Mouse (Mus musculus): Measurements from ENCODE around the gene G6pc. TPM values are rescaled to one million over a fixed set of nuclear protein-coding genes. Genes with fewer than 3 reads are reported as not detected.

Gene G6pc
- total RNA-seq, 4 experiments from 2014 or later = not detected

Small RNA genes lying within 50 kb of the gene (microRNA-seq; reads per million reads assigned to microRNA genes)
- gene Gm25593 (0 reads per million in 2 experiments), gene Mir6929 (0.88 to 1.3 reads per million in 2 experiments)

Other genes with a start within 250 kb of the G6pc start
- 10 to 100 TPM; 50.1 to 52.2 (median 50.9) TPM for gene Retreg3, start 247.7 kb upstream of the G6pc start, total RNA-seq (2022)
- 10 to 100 TPM; 47.1 to 49.2 (median 47.9) TPM for gene Tubg1, start 247.6 kb upstream of the G6pc start, total RNA-seq (2022)
- gene Tubg2, start 211.7 kb upstream of the G6pc start, total RNA-seq (2022) = 10 to 100 TPM; 53.1 to 58.8 (median 56.7) TPM
- gene Cntnap1, start 197.0 kb upstream of the G6pc start, total RNA-seq (2022) = 100 to 1,000 TPM; 173 to 184 (median 176) TPM
- gene Plekhh3, start 196.2 kb upstream of the G6pc start, total RNA-seq (2022) = 10 to 100 TPM; 13.5 to 15.9 (median 15.3) TPM
- under 1 TPM in 2 of 4 experiments, not detected in 2; 0.18 to 0.34 TPM for gene Ccr10, start 192.1 kb upstream of the G6pc start, total RNA-seq (2022)
- 10 to 100 TPM; 62.4 to 63.9 (median 63.7) TPM for gene Ezh1, start 141.1 kb upstream of the G6pc start, total RNA-seq (2022)
- gene Ramp2, start 121.5 kb upstream of the G6pc start, total RNA-seq (2022) = 10 to 100 TPM; 32.9 to 51.1 (median 37.6) TPM
- 10 to 100 TPM; 56.7 to 70.0 (median 65.8) TPM for gene Vps25, start 113.9 kb upstream of the G6pc start, total RNA-seq (2022)
- 10 to 100 TPM; 11.1 to 12.2 (median 11.6) TPM for gene Wnk4, start 107.0 kb upstream of the G6pc start, total RNA-seq (2022)
- gene Cntd1, start 88.5 kb upstream of the G6pc start, total RNA-seq (2022) = under 1 TPM; 0.25 to 0.55 (median 0.35) TPM
- 100 to 1,000 TPM in 2 of 4 experiments, 10 to 100 TPM in 2; 95.8 to 105 (median 101) TPM for gene Coa3, start 88.4 kb upstream of the G6pc start, total RNA-seq (2022)
- 100 to 1,000 TPM; 178 to 237 (median 199) TPM for gene Becn1, start 65.3 kb upstream of the G6pc start, total RNA-seq (2022)
- 100 to 1,000 TPM; 108 to 132 (median 125) TPM for gene Psme3, start 51.3 kb upstream of the G6pc start, total RNA-seq (2022)
- 1 to 10 TPM; 3.8 to 5.3 (median 4.7) TPM for gene Aoc2, start 42.5 kb upstream of the G6pc start, total RNA-seq (2022)
- gene Aoc3, start 37.0 kb upstream of the G6pc start, total RNA-seq (2022) = under 1 TPM; 0.39 to 0.75 (median 0.59) TPM
- gene Aarsd1, start 50.1 kb downstream of the G6pc start, total RNA-seq (2022) = 10 to 100 TPM; 47.2 to 57.2 (median 47.5) TPM
- 1 to 10 TPM; 4.4 to 6.6 (median 5.2) TPM for gene Gm27029, start 57.2 kb downstream of the G6pc start, total RNA-seq (2022)
- gene Rundc1, start 57.5 kb downstream of the G6pc start, total RNA-seq (2022) = 10 to 100 TPM; 31.1 to 37.3 (median 34.4) TPM
- 1 to 10 TPM; 2.1 to 3.5 (median 3.1) TPM for gene Ptges3l, start 57.8 kb downstream of the G6pc start, total RNA-seq (2022)
- gene Rpl27, start 74.7 kb downstream of the G6pc start, total RNA-seq (2022) = 10 to 100 TPM; 20.6 to 44.6 (median 32.7) TPM
- 1 to 10 TPM; 2.8 to 4.8 (median 3.3) TPM for gene Ifi35, start 80.8 kb downstream of the G6pc start, total RNA-seq (2022)
- gene Rnd2, start 97.4 kb downstream of the G6pc start, total RNA-seq (2022) = 100 to 1,000 TPM; 156 to 190 (median 176) TPM
- 10 to 100 TPM; 40.7 to 54.4 (median 45.8) TPM for gene Vat1, start 98.7 kb downstream of the G6pc start, total RNA-seq (2022)
- gene Brca1, start 184.4 kb downstream of the G6pc start, total RNA-seq (2022) = 1 to 10 TPM in 3 of 4 experiments, under 1 TPM in 1; 0.78 to 1.4 (median 1.3) TPM
- 100 to 1,000 TPM; 131 to 144 (median 133) TPM for gene Nbr1, start 184.6 kb downstream of the G6pc start, total RNA-seq (2022)
- 1 to 10 TPM in 3 of 4 experiments, under 1 TPM in 1; 0.97 to 3.1 (median 2.2) TPM for gene Tmem106a, start 214.7 kb downstream of the G6pc start, total RNA-seq (2022)
- not detected for gene Gm11634, start 231.7 kb downstream of the G6pc start, total RNA-seq (2022)